Mouse (Mus musculus) midbrain, embryonic 15.5 days (tissue): ENCODE results near the gene Olfr1480. TPM values are rescaled to one million over a fixed set of nuclear protein-coding genes. Genes with fewer than 3 reads are reported as not detected.

Experiments
- ATAC-seq: fragments of 200-750 bp; cut with Nextera tagmentation; replicated peaks from 2 replicates; pipeline ENCODE4 v1.8.0; 2017; ENCODE audit warnings: moderate TSS enrichment
- H3K27ac ChIP-seq: fragments of 300-500 bp; sonication (generic); 2 replicates; pipeline ENCODE4 v1.5.1; 2015; ENCODE audit warnings: mild to moderate bottlenecking, inconsistent platforms
- H3K27me3 ChIP-seq: fragments of 300-500 bp; sonication (generic); replicated peaks from 2 replicates; pipeline ENCODE4 v1.6.1; 2015; ENCODE audit warnings: inconsistent platforms
- H3K36me3 ChIP-seq: fragments of 300-500 bp; sonication (generic); replicated peaks from 2 replicates; pipeline ENCODE4 v1.6.1; 2015; ENCODE audit warnings: inconsistent platforms
- H3K4me1 ChIP-seq: fragments of 300-500 bp; sonication (generic); 2 replicates; pipeline ENCODE4 v1.6.1; 2015; ENCODE audit warnings: inconsistent platforms
- H3K4me2 ChIP-seq: fragments of 300-500 bp; sonication (generic); 2 replicates; pipeline ENCODE4 v1.6.1; 2015; ENCODE audit warnings: inconsistent platforms, mild to moderate bottlenecking, moderate library complexity
- H3K4me3 ChIP-seq: fragments of 300-500 bp; sonication (generic); 2 replicates; pipeline ENCODE4 v1.5.1; 2015; ENCODE audit warnings: mild to moderate bottlenecking, inconsistent platforms
- H3K9ac ChIP-seq: fragments of 300-500 bp; sonication (generic); 2 replicates; pipeline ENCODE4 v1.6.1; 2015; ENCODE audit warnings: mild to moderate bottlenecking, inconsistent platforms
- H3K9me3 ChIP-seq: fragments of 300-500 bp; sonication (generic); 2 replicates; pipeline ENCODE4 v1.6.1; 2016; ENCODE audit warnings: inconsistent platforms
- WGBS: fragments of 180-500 bp; shearing (Covaris S2); methylation state at CpG from one replicate; pipeline ENCODE4 v1.1.7; 2015; ENCODE audit warnings: mixed read lengths; 5-methylcytosine and 5-hydroxymethylcytosine counted together
- polyA plus RNA-seq: library from polyadenylated mRNA; unstranded; fragments of >200 nt; fragmentation: Nextera tagmentation; extraction: Ambion mirVana; gene quantifications from 2 replicates; pipeline ENCODE4 v1.2.1, GENCODE M21; 2015

The Olfr1480 gene
- not detected in 2 replicates for polyA plus RNA-seq

GRCm38 (mm10) chr19:13527613-13528012, at the start of gene Olfr1480:
TSS of gene Olfr1480 (plus strand) at chr19:13527913.
- no peaks in the 10 kb centered on the region for H3K27me3 ChIP-seq
- H3K9me3 ChIP-seq, result 0 out of 2 replicates have a peak, but pooled peaks cover 15% of the 10 kb centered on the region
- no peak within 1 kb of the TSS for H3K27ac ChIP-seq
- no peak within 1 kb of the TSS for H3K9ac ChIP-seq
- H3K4me3 ChIP-seq, result no peak within 1 kb of the TSS
- H3K4me2 ChIP-seq, result no peak within 1 kb of the TSS
- ATAC-seq, result no peak
- no peaks in the 10 kb centered on the region for H3K36me3 ChIP-seq
- WGBS, result 75% methylated on average over 2 of the region's 2 CpGs
- no peaks in the 10 kb centered on the region for H3K4me1 ChIP-seq

DNA sequence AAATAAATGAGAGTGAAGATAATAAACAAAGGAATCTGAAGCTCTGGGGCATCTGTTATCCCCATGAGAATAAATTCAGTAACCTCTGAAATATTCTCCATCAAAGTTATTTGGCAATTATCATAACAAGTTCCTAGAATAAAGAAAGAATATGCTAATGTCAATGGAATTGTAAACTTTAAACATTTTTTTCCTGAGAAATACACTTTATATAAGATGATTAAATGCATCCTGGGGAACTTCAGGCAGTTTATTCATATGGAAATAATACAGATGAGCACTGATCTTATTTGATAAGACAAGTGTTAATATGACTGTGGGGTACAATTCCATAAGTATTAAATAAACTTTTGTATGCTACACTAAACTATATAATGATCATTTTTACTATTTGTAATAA, 47.6 kb upstream of the Olfr1480 start, which contains the start of gene Olfr1475:
Olfr1475 (minus strand) TSS at position 101 of the 400 bp plus-strand sequence.
- no peak within 1 kb of the TSS for H3K9ac ChIP-seq
- no peak for ATAC-seq
- no peak within 1 kb of the TSS for H3K27ac ChIP-seq

GRCm38 (mm10) chr19:13500246-13500645, 27.5 kb upstream of the Olfr1480 start, which contains the start of gene Olfr1477:
TSS of gene Olfr1477 (plus strand) at chr19:13500546.
- ATAC-seq, result no peak
- no peaks in the 10 kb centered on the region for H3K36me3 ChIP-seq
- no peaks in the 10 kb centered on the region for H3K4me1 ChIP-seq
- WGBS, result 68% methylated on average over 3 of the region's 3 CpGs
- no peaks in the 10 kb centered on the region for H3K27me3 ChIP-seq
- 0 out of 2 replicates have a peak, but pooled peaks cover 3% of the 10 kb centered on the region for H3K9me3 ChIP-seq
- no peak within 1 kb of the TSS for H3K9ac ChIP-seq
- no peak within 1 kb of the TSS for H3K4me2 ChIP-seq
- no peak within 1 kb of the TSS for H3K27ac ChIP-seq
- no peak within 1 kb of the TSS for H3K4me3 ChIP-seq

More for the DNA sequence above, 47.6 kb upstream of the Olfr1480 start, which contains the start of gene Olfr1475:
- Histone ChIP-seq H3K9me3 (no peaks in the 10 kb centered on the region), H3K4me2 (no peak within 1 kb of the TSS), H3K4me1 (no peaks in the 10 kb centered on the region), H3K4me3 (no peak within 1 kb of the TSS), H3K27me3 (no peaks in the 10 kb centered on the region), H3K36me3 (no peaks in the 10 kb centered on the region)

Other genes with a start within 250 kb of the Olfr1480 start
- gene Olfr1465, start 212.4 kb upstream of the Olfr1480 start, polyA plus RNA-seq, result not detected in 2 replicates
- gene Olfr1466, start 189.1 kb upstream of the Olfr1480 start, polyA plus RNA-seq, result not detected in 2 replicates
- gene Olfr1467, start 165.7 kb upstream of the Olfr1480 start, polyA plus RNA-seq, result not detected in 2 replicates
- gene Olfr1469, start 120.1 kb upstream of the Olfr1480 start, polyA plus RNA-seq, result not detected in 2 replicates
- not detected in 2 replicates for gene Olfr1471, start 84.5 kb upstream of the Olfr1480 start, polyA plus RNA-seq
- not detected in 2 replicates for gene Olfr1472, start 71.8 kb upstream of the Olfr1480 start, polyA plus RNA-seq
- not detected in 2 replicates for gene Olfr1474, start 58.3 kb upstream of the Olfr1480 start, polyA plus RNA-seq
- gene Olfr1475, start 47.7 kb upstream of the Olfr1480 start, polyA plus RNA-seq, result not detected in 2 replicates
- not detected in 2 replicates for gene Olfr1477, start 27.4 kb upstream of the Olfr1480 start, polyA plus RNA-seq
- not detected in 2 replicates for gene Olfr1484, start 55.6 kb downstream of the Olfr1480 start, polyA plus RNA-seq
- gene Olfr1487, start 89.5 kb downstream of the Olfr1480 start, polyA plus RNA-seq, result not detected in 2 replicates
- not detected in 2 replicates for gene Olfr1489, start 103.7 kb downstream of the Olfr1480 start, polyA plus RNA-seq
- not detected in 2 replicates for gene Olfr1490, start 123.2 kb downstream of the Olfr1480 start, polyA plus RNA-seq
- gene Olfr1491, start 169.4 kb downstream of the Olfr1480 start, polyA plus RNA-seq, result not detected in 2 replicates
- gene Olfr1493-ps1, start 195.4 kb downstream of the Olfr1480 start, polyA plus RNA-seq, result not detected in 2 replicates
- gene Olfr1494, start 211.8 kb downstream of the Olfr1480 start, polyA plus RNA-seq, result not detected in 2 replicates
- gene Olfr1495, start 236.7 kb downstream of the Olfr1480 start, polyA plus RNA-seq, result not detected in 2 replicates
- not detected in 2 replicates for gene Olfr1496, start 250.0 kb downstream of the Olfr1480 start, polyA plus RNA-seq